Mouse (Mus musculus): ENCODE measurements around the gene Gnb2.

The Gnb2 gene

GRCm38 (mm10) chr5:137518436-137518835 is 14.9 kb downstream of the Gnb2 start, which contains the start of gene Gigyf1:
Gigyf1 (plus strand) TSS chr5:137518548.
- peak in 1 of 2 experiments; percentile 55 for DNase-seq

GRCm38 (mm10) chr5:137514811-137515210 is 18.5 kb downstream of the Gnb2 start:
- DNase-seq: no peak

- DNase-seq: no peak
Measured at GRCm38 (mm10) chr5:137513951-137514721, 19.2 kb downstream of the Gnb2 start.

GRCm38 (mm10) chr5:137512847-137513794 is 20.2 kb downstream of the Gnb2 start:
- peak in 1 of 2 experiments; percentile 50 for DNase-seq

- DNase-seq: no peak
Measured at GRCm38 (mm10) chr5:137511706-137512105, 21.6 kb downstream of the Gnb2 start.

- no peak for DNase-seq
Measured at GRCm38 (mm10) chr5:137510573-137511390, 22.5 kb downstream of the Gnb2 start.

GRCm38 (mm10) chr5:137510014-137510501 is 23.3 kb downstream of the Gnb2 start:
- DNase-seq: peak; percentile 83 to 88

GRCm38 (mm10) chr5:137504041-137504440 is 29.3 kb downstream of the Gnb2 start:
- no peak for DNase-seq

GRCm38 (mm10) chr5:137502667-137503110 is 30.6 kb downstream of the Gnb2 start:
- peak; percentile 92 to 95 for DNase-seq

GRCm38 (mm10) chr5:137501709-137502666 is 31.3 kb downstream of the Gnb2 start, which contains the start of gene Pop7:
Pop7 (minus strand) TSS chr5:137502518.
- DNase-seq: peak; percentile 100

- no peak for DNase-seq
Measured at GRCm38 (mm10) chr5:137500186-137500585, 33.1 kb downstream of the Gnb2 start.

GRCm38 (mm10) chr5:137493831-137494230 is 39.5 kb downstream of the Gnb2 start:
- DNase-seq: peak; percentile 32 to 75

GRCm38 (mm10) chr5:137491559-137491958 is 41.8 kb downstream of the Gnb2 start:
- DNase-seq: peak; percentile 22 to 67

- DNase-seq: no peak
Measured at GRCm38 (mm10) chr5:137487616-137488015, 45.7 kb downstream of the Gnb2 start.

- no peak for DNase-seq
Measured at GRCm38 (mm10) chr5:137485851-137486155, 47.5 kb downstream of the Gnb2 start.

GRCm38 (mm10) chr5:137485071-137485850 is 48.0 kb downstream of the Gnb2 start:
- no peak for DNase-seq

- peak; percentile 8 to 34 for DNase-seq
Measured at GRCm38 (mm10) chr5:137481897-137482296, 51.4 kb downstream of the Gnb2 start.

- peak; percentile 75 to 86 for DNase-seq
Measured at GRCm38 (mm10) chr5:137481138-137481537, 52.2 kb downstream of the Gnb2 start.

Data from lung, postnatal 4 days (tissue).